Mouse (Mus musculus): ENCODE results near the gene Ddx49.

GRCm38 (mm10) chr8:70323716-70324115, 21.4 kb upstream of the Ddx49 start:
- peak; percentile 51 for TF ChIP-seq CTCF (IDR thresholded peaks at IDR 0.05; ENCODE audit: low read depth)
- no peak for TF ChIP-seq EP300 (IDR thresholded peaks at IDR 0.05; ENCODE audit: low read depth)
